Mouse (Mus musculus): ENCODE data around the gene Epb41l1.

DNA sequence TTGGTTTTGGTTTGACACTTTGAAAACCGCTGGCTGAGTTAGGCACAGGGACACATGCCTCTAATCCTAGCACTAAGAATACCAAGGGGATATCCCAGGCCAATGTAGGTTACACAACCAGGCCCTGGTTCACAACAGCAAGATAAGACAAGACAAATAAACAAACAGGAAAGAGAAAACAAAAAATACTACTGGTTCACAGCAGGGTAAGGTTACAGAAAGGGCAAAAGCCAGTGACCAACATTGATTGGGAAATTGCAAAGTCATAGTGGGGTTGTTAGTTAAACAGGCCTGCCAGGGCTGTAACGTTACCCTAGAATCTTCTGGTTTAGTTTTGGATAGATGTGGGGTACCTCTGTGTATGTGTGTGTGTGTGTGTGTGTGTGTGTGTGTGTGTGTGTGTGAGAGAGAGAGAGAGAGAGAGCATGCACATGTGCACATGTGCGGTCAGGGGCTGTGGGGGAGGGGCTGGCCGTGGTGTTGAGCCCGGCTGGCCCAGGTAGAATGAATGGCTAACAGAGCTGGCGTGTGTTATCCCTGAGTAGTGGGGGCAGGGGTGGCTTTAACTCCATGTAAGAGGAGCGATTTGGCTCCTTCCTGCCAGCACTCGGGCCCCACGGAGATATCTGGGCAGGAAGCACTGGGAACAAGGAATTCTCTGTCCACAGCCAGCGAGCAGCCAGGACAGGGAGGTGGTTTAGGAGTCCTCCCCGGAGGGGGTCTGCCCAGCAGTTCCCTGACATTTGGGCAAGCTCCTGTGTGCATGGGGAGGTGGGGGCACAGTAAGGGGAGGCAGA is 19.2 kb downstream of the Epb41l1 start:
- TF ChIP-seq CTCF (IDR thresholded peaks at IDR 0.05; ENCODE audit: low read depth) (no peak), EP300 (IDR thresholded peaks at IDR 0.05; ENCODE audit: low read depth) (no peak)
